Mouse (Mus musculus) limb, embryonic 11.5 days (tissue): ENCODE data around the gene Dnttip1. TPM values are rescaled to one million over a fixed set of nuclear protein-coding genes. Genes with fewer than 3 reads are reported as not detected.

Source experiments
- ATAC-seq: fragments of 200-750 bp; cut with Nextera tagmentation; 2 replicates; pipeline ENCODE4 v1.8.0; 2017; ENCODE audit warnings: low read depth; ENCODE audit not compliant: insufficient number of reproducible peaks, low FRiP score, low TSS enrichment
- DNase-seq: peaks from one replicate; pipeline ENCODE4 v3.0.0-alpha.2; 2015; ENCODE audit warnings: low spot score
- H3K27ac ChIP-seq: fragments of 300-500 bp; sonication (generic); replicated peaks from 2 replicates; pipeline ENCODE4 v1.5.1; 2014; ENCODE audit warnings: low read depth, mild to moderate bottlenecking, low read length
- H3K27me3 ChIP-seq: fragments of 300-500 bp; sonication (generic); 2 replicates; pipeline ENCODE4 v1.6.1; 2014; ENCODE audit warnings: mild to moderate bottlenecking, low read length, mixed read lengths; ENCODE audit not compliant: control insufficient read depth, insufficient read depth
- H3K36me3 ChIP-seq: fragments of 300-500 bp; sonication (generic); 2 replicates; pipeline ENCODE4 v1.6.1; 2014; ENCODE audit warnings: mild to moderate bottlenecking, low read length, moderate library complexity, mixed read lengths; ENCODE audit not compliant: control insufficient read depth, insufficient read depth
- H3K4me1 ChIP-seq: fragments of 300-500 bp; sonication (generic); 2 replicates; pipeline ENCODE4 v1.6.1; 2014; ENCODE audit warnings: low read length, mixed read lengths; ENCODE audit not compliant: control insufficient read depth, insufficient read depth
- H3K4me2 ChIP-seq: fragments of 300-500 bp; sonication (generic); 2 replicates; pipeline ENCODE4 v1.6.1; 2014; ENCODE audit warnings: low read depth, mild to moderate bottlenecking, moderate library complexity; ENCODE audit not compliant: severe bottlenecking
- H3K4me3 ChIP-seq: fragments of 300-500 bp; sonication (generic); 2 replicates; pipeline ENCODE4 v1.5.1; 2014; ENCODE audit warnings: low read depth, low read length
- H3K9ac ChIP-seq: fragments of 300-500 bp; sonication (generic); 2 replicates; pipeline ENCODE4 v1.6.1; 2014; ENCODE audit warnings: mild to moderate bottlenecking, low read length
- H3K9me3 ChIP-seq: fragments of 300-500 bp; sonication (generic); 2 replicates; pipeline ENCODE4 v1.6.1; 2016; ENCODE audit warnings: low read length; ENCODE audit not compliant: control insufficient read depth
- WGBS: fragments of 180-500 bp; shearing (Covaris S2); extraction: QIAGEN DNeasy Blood & Tissue Kit; methylation state at CpG from one replicate; pipeline ENCODE4 v1.1.7; 2014; 5-methylcytosine and 5-hydroxymethylcytosine counted together
- polyA plus RNA-seq: library from polyadenylated mRNA; unstranded; fragments of >200 nt; fragmentation: Nextera tagmentation; extraction: Ambion mirVana; gene quantifications from 2 replicates; pipeline ENCODE4 v1.2.1, GENCODE M21; 2014

The Dnttip1 gene
- polyA plus RNA-seq, 1 experiment from 2014 or later, result 87.0 TPM

GRCm38 (mm10) chr2:164787779-164788178 is 42.0 kb downstream of the Dnttip1 start:
- Histone ChIP-seq H3K36me3 (no peaks in the 10 kb centered on the region; the same call in 1 of the 2 replicates), H3K9me3 (no peaks in the 10 kb centered on the region), H3K4me3 (no peak overlapping the region), H3K4me2 (no peak overlapping the region), H3K27ac (no peak overlapping the region), H3K27me3 (no peaks in the 10 kb centered on the region), H3K9ac (no peak overlapping the region), H3K4me1 (0 out of 2 replicates have a peak, but pooled peaks cover 2% of the 10 kb centered on the region)
- DNase-seq (no peak), ATAC-seq (no peak)
- WGBS, result 83% methylated on average over 10 of the region's 10 CpGs

DNA sequence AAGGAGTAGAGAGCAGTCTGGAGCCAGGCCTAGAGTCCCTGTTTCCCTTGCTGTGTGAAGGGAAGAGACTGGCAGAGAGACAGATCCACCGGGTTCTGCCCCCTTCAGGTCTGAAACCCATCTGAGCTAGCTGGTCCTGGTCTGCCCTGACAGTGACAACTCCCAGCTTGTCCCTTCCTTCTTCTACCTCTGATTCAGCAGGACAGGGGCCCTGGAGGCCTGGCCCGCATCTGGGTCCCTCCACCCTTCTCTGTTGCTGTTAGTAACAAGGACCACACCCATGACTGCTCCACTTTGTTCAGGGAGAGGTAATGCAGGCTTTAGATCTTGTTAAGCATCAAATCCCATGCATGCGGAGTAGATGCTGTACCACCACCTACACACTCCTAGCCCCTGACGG is 42.6 kb downstream of the Dnttip1 start:
- Histone ChIP-seq H3K27ac (no peak overlapping the region), H3K9me3 (no peaks in the 10 kb centered on the region), H3K4me1 (0 out of 2 replicates have a peak, but pooled peaks cover 2% of the 10 kb centered on the region), H3K27me3 (no peaks in the 10 kb centered on the region), H3K36me3 (no peaks in the 10 kb centered on the region; the same call in 1 of the 2 replicates), H3K4me2 (no peak overlapping the region), H3K9ac (no peak overlapping the region), H3K4me3 (no peak overlapping the region)
- ATAC-seq (no peak), DNase-seq (no peak)
- WGBS, result 77% methylated on average over 4 of the region's 4 CpGs

DNA sequence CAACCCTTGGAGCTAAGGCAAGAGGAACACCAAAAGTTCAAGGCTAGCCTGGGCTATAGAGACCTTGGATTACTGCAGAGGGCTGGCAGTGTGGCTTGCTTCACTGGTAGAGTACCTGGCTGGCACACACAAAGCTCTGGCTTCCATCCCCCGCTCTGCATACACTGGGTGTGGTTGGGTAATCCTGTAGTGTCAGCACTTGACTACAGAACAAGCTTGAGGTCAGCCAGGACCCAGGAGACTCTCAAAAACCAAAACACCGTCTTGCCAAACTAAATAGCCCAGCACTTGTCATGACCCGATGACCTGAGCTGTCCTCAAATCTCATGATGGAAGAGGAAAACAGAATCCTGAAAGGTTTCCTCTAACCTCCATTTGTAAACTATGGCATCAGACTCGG is 44.7 kb downstream of the Dnttip1 start:
- H3K9me3 ChIP-seq, result no peaks in the 10 kb centered on the region
- no peaks in the 10 kb centered on the region for H3K27me3 ChIP-seq
- H3K4me3 ChIP-seq, result no peak overlapping the region
- H3K36me3 ChIP-seq, result no peaks in the 10 kb centered on the region; the same call in 1 of the 2 replicates
- H3K27ac ChIP-seq, result no peak overlapping the region
- 81% methylated on average over 4 of the region's 4 CpGs for WGBS
- H3K4me1 ChIP-seq, result 0 out of 2 replicates have a peak, but pooled peaks cover 2% of the 10 kb centered on the region
- ATAC-seq (no peak), DNase-seq (no peak)
- H3K4me2 ChIP-seq, result no peak overlapping the region
- H3K9ac ChIP-seq, result no peak overlapping the region

DNA sequence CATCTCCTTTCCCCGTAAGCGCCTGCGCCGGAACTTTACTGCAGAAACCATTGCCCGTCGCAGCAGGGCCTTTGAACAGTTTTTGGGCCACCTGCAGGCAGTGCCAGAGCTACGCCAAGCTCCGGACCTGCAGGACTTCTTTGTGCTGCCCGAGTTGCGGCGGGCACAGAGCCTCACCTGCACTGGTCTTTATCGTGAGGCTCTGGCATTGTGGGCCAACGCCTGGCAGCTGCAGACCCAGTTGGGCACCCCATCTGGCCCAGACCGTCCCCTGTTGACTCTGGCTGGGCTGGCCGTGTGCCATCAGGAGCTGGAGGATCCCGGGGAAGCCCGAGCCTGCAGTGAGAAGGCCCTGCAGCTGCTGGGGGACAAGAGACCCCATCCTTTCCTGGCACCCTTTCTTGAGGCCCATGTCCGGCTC is 46.1 kb downstream of the Dnttip1 start:
- no peak overlapping the region for H3K9ac ChIP-seq
- no peak overlapping the region for H3K4me2 ChIP-seq
- H3K36me3 ChIP-seq, result no peaks in the 10 kb centered on the region; the same call in 1 of the 2 replicates
- no peak for DNase-seq
- 95% methylated on average over 18 of the region's 18 CpGs for WGBS
- no peak overlapping the region for H3K4me3 ChIP-seq
- H3K27me3 ChIP-seq, result no peaks in the 10 kb centered on the region
- H3K27ac ChIP-seq, result no peak overlapping the region
- no peak for ATAC-seq
- H3K9me3 ChIP-seq, result no peaks in the 10 kb centered on the region
- H3K4me1 ChIP-seq, result 0 out of 2 replicates have a peak, but pooled peaks cover 2% of the 10 kb centered on the region

DNA sequence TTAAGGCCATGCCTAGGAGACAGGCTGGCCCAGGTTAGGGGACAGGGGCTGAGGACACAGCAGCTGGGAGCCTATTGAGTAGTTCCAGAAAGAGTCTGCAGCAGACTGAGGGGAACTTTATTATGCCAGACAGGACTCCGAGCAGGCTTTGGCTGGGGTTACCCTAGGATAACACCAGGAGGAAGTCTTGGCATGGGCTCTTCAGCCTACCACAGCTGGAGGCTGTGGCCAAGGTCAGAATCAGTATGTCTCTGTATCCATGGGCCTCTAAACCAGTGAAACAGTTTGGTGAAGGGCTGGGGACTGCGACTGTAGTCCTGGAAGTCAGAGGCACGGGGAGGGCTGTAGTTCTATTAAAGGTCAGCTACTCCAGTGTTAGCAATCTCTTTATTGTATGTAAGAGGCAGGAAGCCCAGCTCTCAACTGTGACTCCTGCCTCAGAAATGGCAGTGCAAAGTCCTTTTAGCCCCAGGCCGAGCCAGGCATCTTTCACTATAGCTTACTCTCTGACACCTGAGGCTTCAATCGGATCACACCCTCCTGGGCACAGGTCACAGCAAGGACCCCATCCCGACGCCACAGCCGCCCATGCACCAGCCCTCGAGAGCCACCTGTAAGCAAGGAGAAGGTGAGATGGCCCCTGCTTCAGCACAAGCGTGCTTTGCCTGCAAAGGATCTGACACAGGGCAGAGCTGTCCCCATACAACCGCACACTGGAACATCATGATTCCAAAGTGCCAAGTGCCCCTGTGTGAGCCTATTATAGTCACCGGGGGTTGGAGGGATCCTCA is 46.8 kb downstream of the Dnttip1 start:
- DNase-seq (no peak), ATAC-seq (no peak)
- Histone ChIP-seq H3K27ac (no peak overlapping the region), H3K4me1 (0 out of 2 replicates have a peak, but pooled peaks cover 2% of the 10 kb centered on the region), H3K27me3 (no peaks in the 10 kb centered on the region), H3K9ac (no peak overlapping the region), H3K9me3 (no peaks in the 10 kb centered on the region), H3K4me3 (no peak overlapping the region), H3K36me3 (no peaks in the 10 kb centered on the region; the same call in 1 of the 2 replicates), H3K4me2 (no peak overlapping the region; the same call in 1 of the 2 replicates)
- 93% methylated on average over 12 of the region's 12 CpGs for WGBS

GRCm38 (mm10) chr2:164793236-164793635 is 47.5 kb downstream of the Dnttip1 start:
- H3K27ac ChIP-seq, result no peak overlapping the region
- no peak for ATAC-seq
- DNase-seq, result peak; percentile 71
- peaks cover 4% of the 10 kb centered on the region; the same call in 1 of the 2 replicates for H3K36me3 ChIP-seq
- H3K4me1 ChIP-seq, result 0 out of 2 replicates have a peak, but pooled peaks cover 2% of the 10 kb centered on the region
- no peak overlapping the region for H3K9ac ChIP-seq
- WGBS, result 84% methylated on average over 3 of the region's 3 CpGs
- no peak overlapping the region for H3K4me2 ChIP-seq
- H3K9me3 ChIP-seq, result no peaks in the 10 kb centered on the region
- H3K4me3 ChIP-seq, result no peak overlapping the region
- no peaks in the 10 kb centered on the region for H3K27me3 ChIP-seq

DNA sequence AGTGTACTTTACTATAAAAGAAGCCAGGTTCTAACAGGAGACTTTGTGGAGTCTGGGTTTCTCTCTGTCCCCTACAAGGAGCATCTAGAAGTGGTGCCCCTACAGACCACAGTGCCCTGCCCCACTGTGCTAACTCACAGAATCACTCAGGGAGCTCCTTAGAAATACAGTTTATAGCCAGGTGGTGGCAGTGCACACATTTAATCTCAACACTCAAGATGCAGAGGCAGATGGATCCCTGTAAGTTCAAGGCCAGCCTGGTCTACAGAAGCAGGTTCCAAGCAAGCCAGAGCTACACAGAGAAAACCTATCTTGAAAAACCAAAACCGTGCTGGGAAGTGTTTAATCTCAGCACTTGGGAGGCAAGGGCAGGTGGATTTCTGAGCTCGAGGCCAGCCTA is 48.0 kb downstream of the Dnttip1 start:
- no peaks in the 10 kb centered on the region for H3K4me1 ChIP-seq
- no peak overlapping the region for H3K9ac ChIP-seq
- ATAC-seq, result no peak
- WGBS, result 90% methylated on average over 2 of the region's 2 CpGs
- no peak overlapping the region for H3K4me3 ChIP-seq
- no peak for DNase-seq
- no peak overlapping the region for H3K27ac ChIP-seq
- H3K36me3 ChIP-seq, result peaks cover 4% of the 10 kb centered on the region; the same call in 1 of the 2 replicates
- no peak overlapping the region for H3K4me2 ChIP-seq
- no peaks in the 10 kb centered on the region for H3K9me3 ChIP-seq
- no peaks in the 10 kb centered on the region for H3K27me3 ChIP-seq

DNA sequence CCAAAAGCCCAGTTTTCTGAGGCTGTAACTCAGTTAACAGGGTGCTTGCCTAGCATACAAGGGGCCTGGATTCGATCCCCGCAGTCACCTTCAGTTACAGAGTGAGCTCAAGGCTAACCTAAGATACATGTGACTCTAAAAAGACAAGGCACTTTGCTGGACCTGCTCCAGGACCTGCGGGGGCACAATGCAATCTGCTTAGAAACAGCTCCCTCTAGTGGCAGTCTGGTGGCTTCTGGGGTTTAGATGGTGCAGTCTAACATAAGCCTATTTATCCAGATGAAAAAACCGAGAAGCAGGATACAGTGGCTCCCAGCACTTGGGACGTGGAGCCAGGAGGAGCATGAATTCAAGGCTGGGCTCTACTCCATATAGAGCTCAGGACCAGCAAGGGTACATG is 48.5 kb downstream of the Dnttip1 start:
- Histone ChIP-seq H3K27me3 (no peaks in the 10 kb centered on the region), H3K27ac (no peak overlapping the region), H3K36me3 (peaks cover 4% of the 10 kb centered on the region; the same call in 1 of the 2 replicates), H3K9ac (no peak overlapping the region), H3K4me3 (no peak overlapping the region), H3K9me3 (no peaks in the 10 kb centered on the region), H3K4me2 (no peak overlapping the region), H3K4me1 (no peaks in the 10 kb centered on the region)
- 44% methylated on average over 5 of the region's 5 CpGs for WGBS
- ATAC-seq (peak; percentile 58; the same call in 1 of the 2 replicates), DNase-seq (peak; percentile 82)
